Mouse (Mus musculus): ENCODE measurements around the gene Cep170b.

- TF ChIP-seq GATA1 (IDR thresholded peaks at IDR 0.05; ENCODE audit: borderline replicate concordance, low read length): no peak
- no peak for TF ChIP-seq FLI1 (IDR thresholded peaks at IDR 0.05; ENCODE audit: low read length)
Measured at GRCm38 (mm10) chr12:112772306-112772705, 52.1 kb downstream of the Cep170b start.
